In the genomic region with DNA sequence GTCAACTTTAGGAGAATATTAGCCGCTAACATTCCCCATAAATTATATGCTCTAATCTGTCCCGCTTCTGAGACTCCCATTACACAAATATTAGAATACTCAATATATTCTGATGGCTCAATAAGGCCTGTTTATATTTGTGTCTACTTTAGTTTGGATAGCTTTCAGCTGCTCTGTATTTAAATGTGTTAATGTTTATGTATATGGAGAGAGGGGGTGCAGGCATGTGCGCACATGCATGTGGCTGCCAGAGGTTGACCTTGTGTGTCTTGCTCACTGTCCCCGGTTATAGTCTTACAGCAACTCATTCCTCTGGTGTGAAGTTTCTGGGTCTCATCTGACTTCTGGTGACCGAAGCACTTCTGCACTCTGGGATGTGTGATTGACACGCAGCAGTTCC, we compare ENCODE assay signal across 35 mouse cellular contexts. TPM values are rescaled to one million over a fixed set of nuclear protein-coding genes. Genes with fewer than 3 reads are reported as not detected.
A peak's percentile ranks its signal among the peaks of the same experiment; 100 is the strongest.
DNase-seq lines count a peak whose midpoint lies in the region; ATAC-seq and TF ChIP-seq lines count a peak whose summit lies in the region.
"Had no signal": no experiment of that assay in that cellular context is flagged by ENCODE, and none has a peak within 500 bp of the region (broad histone marks: within the 10 kb centered on the region; RNA-seq: fewer than 3 reads in every experiment).

No protein-coding gene starts in this region.

- no peaks in the 10 kb centered on the region for H3K36me3 ChIP-seq in kidney, embryonic 14.5 days (ENCODE audit: control insufficient read depth, insufficient read depth, low read length)
- H3K36me3 ChIP-seq in lung, embryonic 14.5 days (ENCODE audit: insufficient read depth), result no peaks in the 10 kb centered on the region
- H3K36me3 ChIP-seq in stomach, embryonic 16.5 days (ENCODE audit: control insufficient read depth, insufficient read depth, low read length), result no peaks in the 10 kb centered on the region
- H3K36me3 ChIP-seq in stomach, postnatal 0 days (ENCODE audit: control insufficient read depth, insufficient read depth, low read length), result no peaks in the 10 kb centered on the region
- H3K36me3 ChIP-seq: embryonic facial prominence, embryonic 10.5 days; embryonic facial prominence, embryonic 13.5 days; forebrain, embryonic 12.5 days; forebrain, embryonic 15.5 days; hindbrain, embryonic 12.5 days; hindbrain, embryonic 15.5 days had no signal

- peak; percentile 60; the same call in 1 of the 2 replicates for ATAC-seq in kidney, embryonic 14.5 days (ENCODE audit: low FRiP score, low TSS enrichment)
- peak; percentile 84 for ATAC-seq in lung, embryonic 14.5 days (ENCODE audit: insufficient read depth)
- peak; percentile 37; the same call in 1 of the 2 replicates for ATAC-seq in stomach, embryonic 16.5 days (ENCODE audit: insufficient read depth, low FRiP score)
- ATAC-seq in stomach, postnatal 0 days (ENCODE audit: low FRiP score, low TSS enrichment), result no peak
- ATAC-seq: activated CD4-positive, CD25-positive, alpha-beta regulatory T cell, adult 4 months; CD4-positive, CD25-positive, alpha-beta regulatory T cell, adult 4 months; forebrain, embryonic 15.5 days had no signal

- no peak overlapping the region for H3K9ac ChIP-seq in kidney, embryonic 14.5 days (ENCODE audit: low read depth, low read length)
- H3K9ac ChIP-seq in lung, embryonic 14.5 days, result no peak overlapping the region
- H3K9ac ChIP-seq in stomach, embryonic 16.5 days (ENCODE audit: low read length), result no peak overlapping the region
- H3K9ac ChIP-seq in stomach, postnatal 0 days (ENCODE audit: low read length), result no peak overlapping the region
- H3K9ac ChIP-seq: embryonic facial prominence, embryonic 13.5 days; forebrain, embryonic 12.5 days; forebrain, embryonic 15.5 days; hindbrain, embryonic 12.5 days; hindbrain, embryonic 15.5 days had no signal

- H3K4me1 ChIP-seq in kidney, embryonic 14.5 days (ENCODE audit: control insufficient read depth, insufficient read depth, low read length), result no peaks in the 10 kb centered on the region; the same call in 1 of the 2 replicates
- peaks cover 12% of the 10 kb centered on the region; the same call in 1 of the 2 replicates for H3K4me1 ChIP-seq in lung, embryonic 14.5 days (ENCODE audit: insufficient read depth)
- H3K4me1 ChIP-seq in stomach, embryonic 16.5 days (ENCODE audit: control insufficient read depth, insufficient read depth, low read length), result 0 out of 2 replicates have a peak, but pooled peaks cover 4% of the 10 kb centered on the region
- 0 out of 2 replicates have a peak, but pooled peaks cover 2% of the 10 kb centered on the region for H3K4me1 ChIP-seq in stomach, postnatal 0 days (replicated peaks; ENCODE audit: control insufficient read depth, insufficient read depth)
- H3K4me1 ChIP-seq: embryonic facial prominence, embryonic 10.5 days; embryonic facial prominence, embryonic 13.5 days; forebrain, embryonic 12.5 days; forebrain, embryonic 15.5 days; hindbrain, embryonic 12.5 days; hindbrain, embryonic 15.5 days had no signal

- no peak overlapping the region for H3K4me3 ChIP-seq in kidney, embryonic 14.5 days (ENCODE audit: low read length)
- no peak overlapping the region for H3K4me3 ChIP-seq in lung, embryonic 14.5 days (ENCODE audit: low read depth, low read length)
- H3K4me3 ChIP-seq in stomach, embryonic 16.5 days (replicated peaks; ENCODE audit: low read length), result no peak overlapping the region
- H3K4me3 ChIP-seq in stomach, postnatal 0 days (ENCODE audit: low read depth, low read length), result no peak overlapping the region
- H3K4me3 ChIP-seq: embryonic facial prominence, embryonic 10.5 days; embryonic facial prominence, embryonic 13.5 days; erythroblast, embryonic 14.5 days; forebrain, embryonic 12.5 days; forebrain, embryonic 15.5 days; hindbrain, embryonic 12.5 days; hindbrain, embryonic 15.5 days had no signal

- no peak overlapping the region for H3K27ac ChIP-seq in kidney, embryonic 14.5 days (ENCODE audit: low read depth, low read length)
- no peak overlapping the region; the same call in 1 of the 2 replicates for H3K27ac ChIP-seq in lung, embryonic 14.5 days (ENCODE audit: low read depth)
- no peak overlapping the region for H3K27ac ChIP-seq in stomach, embryonic 16.5 days (ENCODE audit: low read length)
- H3K27ac ChIP-seq in stomach, postnatal 0 days (replicated peaks), result no peak overlapping the region
- H3K27ac ChIP-seq: embryonic facial prominence, embryonic 10.5 days; embryonic facial prominence, embryonic 13.5 days; forebrain, embryonic 12.5 days; forebrain, embryonic 15.5 days; hindbrain, embryonic 12.5 days; hindbrain, embryonic 15.5 days had no signal

- TF ChIP-seq EP300 in stomach, postnatal 0 days (optimal IDR thresholded peaks at IDR 0.05), result no peak

- WGBS in kidney, embryonic 14.5 days, result 52% methylated on average over 6 of the region's 6 CpGs
- 38% methylated on average over 6 of the region's 6 CpGs for WGBS in lung, embryonic 14.5 days
- WGBS in stomach, embryonic 16.5 days, result 57% methylated on average over 6 of the region's 6 CpGs
- 61% methylated on average over 6 of the region's 6 CpGs for WGBS in stomach, postnatal 0 days

- no peak for TF ChIP-seq CTCF in lung, embryonic 14.5 days (IDR thresholded peaks at IDR 0.05; ENCODE audit: low read depth)
- no peak for TF ChIP-seq CTCF in stomach, postnatal 0 days (IDR thresholded peaks at IDR 0.05; ENCODE audit: low read depth)

- H3K27me3 ChIP-seq in kidney, embryonic 14.5 days (ENCODE audit: control insufficient read depth, insufficient read depth, low read length), result no peaks in the 10 kb centered on the region
- H3K27me3 ChIP-seq in lung, embryonic 14.5 days (ENCODE audit: insufficient read depth, low read length), result no peaks in the 10 kb centered on the region
- H3K27me3 ChIP-seq in stomach, embryonic 16.5 days (ENCODE audit: control insufficient read depth, insufficient read depth, low read length), result no peaks in the 10 kb centered on the region
- H3K27me3 ChIP-seq in stomach, postnatal 0 days (ENCODE audit: control insufficient read depth, insufficient read depth, low read length), result no peaks in the 10 kb centered on the region
- H3K27me3 ChIP-seq: embryonic facial prominence, embryonic 13.5 days; forebrain, embryonic 12.5 days; forebrain, embryonic 15.5 days; hindbrain, embryonic 12.5 days; hindbrain, embryonic 15.5 days had no signal

- no peak overlapping the region for H3K4me2 ChIP-seq in kidney, embryonic 14.5 days (replicated peaks; ENCODE audit: low read depth, low read length)
- no peak overlapping the region for H3K4me2 ChIP-seq in lung, embryonic 14.5 days
- no peak overlapping the region for H3K4me2 ChIP-seq in stomach, embryonic 16.5 days (ENCODE audit: low read depth, low read length)
- H3K4me2 ChIP-seq in stomach, postnatal 0 days (replicated peaks; ENCODE audit: low read depth), result no peak overlapping the region
- H3K4me2 ChIP-seq: embryonic facial prominence, embryonic 13.5 days; forebrain, embryonic 12.5 days; forebrain, embryonic 15.5 days; heart, embryonic 11.5 days; hindbrain, embryonic 12.5 days; hindbrain, embryonic 15.5 days had no signal

- DNase-seq in kidney, postnatal 10 days, result no peak
- peak; percentile 69 for DNase-seq in lung, embryonic 14.5 days
- no peak for DNase-seq in lung, adult 18-20 months
- no peak for DNase-seq in stomach, postnatal 0 days (ENCODE audit: low spot score)
- DNase-seq in gastrocnemius, postnatal 4 days (ENCODE audit: low spot score in 2 of 2), result no peak
- DNase-seq: adrenal gland, adult 8-10 months; adrenal gland, postnatal 25 days; cerebellum, adult 11-12 months; cerebellum, adult 8-10 months; cerebellum, postnatal 10 days; cerebellum, postnatal 36 days; embryo, embryonic 11 days; gastrocnemius, postnatal 36 days had no signal

- H3K9me3 ChIP-seq in kidney, embryonic 14.5 days (ENCODE audit: control insufficient read depth, low read length), result peaks cover 3% of the 10 kb centered on the region
- H3K9me3 ChIP-seq in lung, embryonic 14.5 days (ENCODE audit: low read depth, low read length), result no peaks in the 10 kb centered on the region
- no peaks in the 10 kb centered on the region for H3K9me3 ChIP-seq in stomach, embryonic 16.5 days (replicated peaks; ENCODE audit: control insufficient read depth, low read length)
- no peaks in the 10 kb centered on the region for H3K9me3 ChIP-seq in stomach, postnatal 0 days (ENCODE audit: control insufficient read depth, low read length)
- H3K9me3 ChIP-seq: embryonic facial prominence, embryonic 10.5 days; forebrain, embryonic 12.5 days; forebrain, embryonic 15.5 days; hindbrain, embryonic 12.5 days; hindbrain, embryonic 15.5 days had no signal

RNA-seq across cellular contexts. Expression of a gene that starts 18.1 kb away (rescaled TPM):
- 0.11 and 0.12 TPM in 2 replicates for polyA plus RNA-seq in kidney, embryonic 14.5 days (2014; fragmentation: Nextera tagmentation; extraction: Ambion mirVana)
- polyA plus RNA-seq in lung, embryonic 14.5 days (2014; fragmentation: Nextera tagmentation; extraction: Ambion mirVana), result 0.37 TPM in 1 of 2 replicates, not detected in the other
- 0.13 and 0.32 TPM in 2 replicates for polyA plus RNA-seq in stomach, embryonic 16.5 days (2015; fragmentation: Nextera tagmentation; extraction: Ambion mirVana)
- 0.11 and 0.22 TPM in 2 replicates for polyA plus RNA-seq in stomach, postnatal 0 days (2015; fragmentation: Nextera tagmentation; extraction: Ambion mirVana)
- total RNA-seq in gastrocnemius, postnatal 4 days (2021), result not detected
- total RNA-seq: adrenal gland, adult 8-10 months; ES-E14; gastrocnemius, adult 8-10 months; gastrocnemius, postnatal 36 days; heart, adult 8-10 months; heart, postnatal 25 days; hematopoietic stem cell, adult 5-6 weeks had no signal
- polyA plus RNA-seq: activated CD4-positive, CD25-positive, alpha-beta regulatory T cell, adult 4 months; brain, embryonic 14.5 days; C2C12; CD4-positive, CD25-positive, alpha-beta regulatory T cell, adult 4 months; cortical plate, adult 2 months; embryonic facial prominence, embryonic 10.5 days; erythroblast, embryonic 14.5 days; forebrain, embryonic 12.5 days; forebrain, embryonic 15.5 days; heart, embryonic 11.5 days; heart, embryonic 14.5 days; heart, postnatal 0 days; hindbrain, embryonic 12.5 days had no signal

RNA-seq across cellular contexts. Expression of a gene that starts 30.8 kb away (rescaled TPM):
- 7.5 and 7.6 TPM in 2 replicates for polyA plus RNA-seq in kidney, embryonic 14.5 days (2014; fragmentation: Nextera tagmentation; extraction: Ambion mirVana)
- 6.8 and 6.9 TPM in 2 replicates for polyA plus RNA-seq in lung, embryonic 14.5 days (2014; fragmentation: Nextera tagmentation; extraction: Ambion mirVana)
- 56.2 and 63.7 TPM in 2 replicates for polyA plus RNA-seq in stomach, embryonic 16.5 days (2015; fragmentation: Nextera tagmentation; extraction: Ambion mirVana)
- 14.1 TPM in 2 replicates for polyA plus RNA-seq in stomach, postnatal 0 days (2015; fragmentation: Nextera tagmentation; extraction: Ambion mirVana)
- total RNA-seq in gastrocnemius, postnatal 4 days (2021), result 1 to 10 TPM; 3.9 to 4.2 TPM

RNA-seq across cellular contexts. Expression of a gene that starts 32.3 kb away (rescaled TPM):
- 15.7 and 15.8 TPM in 2 replicates for polyA plus RNA-seq in kidney, embryonic 14.5 days (2014; fragmentation: Nextera tagmentation; extraction: Ambion mirVana)
- 13.8 and 14.2 TPM in 2 replicates for polyA plus RNA-seq in lung, embryonic 14.5 days (2014; fragmentation: Nextera tagmentation; extraction: Ambion mirVana)
- polyA plus RNA-seq in stomach, embryonic 16.5 days (2015; fragmentation: Nextera tagmentation; extraction: Ambion mirVana), result 8.0 and 9.2 TPM in 2 replicates
- polyA plus RNA-seq in stomach, postnatal 0 days (2015; fragmentation: Nextera tagmentation; extraction: Ambion mirVana), result 4.5 and 5.3 TPM in 2 replicates
- 1 to 10 TPM; 3.5 to 4.9 TPM for total RNA-seq in gastrocnemius, postnatal 4 days (2021)

RNA-seq across cellular contexts. Expression of a gene that starts 42.0 kb away (rescaled TPM):
- 0.46 TPM in 1 of 2 replicates, not detected in the other for polyA plus RNA-seq in kidney, embryonic 14.5 days (2014; fragmentation: Nextera tagmentation; extraction: Ambion mirVana)
- 0.30 and 0.55 TPM in 2 replicates for polyA plus RNA-seq in lung, embryonic 14.5 days (2014; fragmentation: Nextera tagmentation; extraction: Ambion mirVana)
- polyA plus RNA-seq in stomach, embryonic 16.5 days (2015; fragmentation: Nextera tagmentation; extraction: Ambion mirVana), result 0.79 and 1.6 TPM in 2 replicates
- 31.3 and 43.4 TPM in 2 replicates for polyA plus RNA-seq in stomach, postnatal 0 days (2015; fragmentation: Nextera tagmentation; extraction: Ambion mirVana)
- under 1 TPM; 0.47 to 0.52 TPM for total RNA-seq in gastrocnemius, postnatal 4 days (2021)
- total RNA-seq: hematopoietic stem cell, adult 5-6 weeks had no signal
- polyA plus RNA-seq: activated CD4-positive, CD25-positive, alpha-beta regulatory T cell, adult 4 months; CD4-positive, CD25-positive, alpha-beta regulatory T cell, adult 4 months; embryonic facial prominence, embryonic 10.5 days; erythroblast, embryonic 14.5 days; forebrain, embryonic 12.5 days; heart, embryonic 11.5 days; heart, embryonic 14.5 days; heart, postnatal 0 days had no signal
